Mouse (Mus musculus) retina, adult 2 months (tissue): ENCODE results near the gene Timm29.

Experiments used
- DNase-seq: peaks from one replicate; pipeline ENCODE4 v3.0.0-alpha.2; 2012; ENCODE audit warnings: low read depth, low spot score

Timm29 gene

GRCm38 (mm10) chr9:21616232-21616781 lies 23.8 kb downstream of the Timm29 start:
- DNase-seq: peak; percentile 69

GRCm38 (mm10) chr9:21617066-21617465 lies 24.5 kb downstream of the Timm29 start:
- no peak for DNase-seq

GRCm38 (mm10) chr9:21620229-21620628 lies 27.7 kb downstream of the Timm29 start:
- no peak for DNase-seq

GRCm38 (mm10) chr9:21622676-21623075 lies 30.2 kb downstream of the Timm29 start:
- no peak for DNase-seq

GRCm38 (mm10) chr9:21625342-21626339 lies 33.1 kb downstream of the Timm29 start:
- DNase-seq: no peak

GRCm38 (mm10) chr9:21626571-21626970 lies 34.0 kb downstream of the Timm29 start:
- no peak for DNase-seq

GRCm38 (mm10) chr9:21627145-21627795 lies 34.7 kb downstream of the Timm29 start:
- no peak for DNase-seq

- DNase-seq: peak; percentile 26
Measured at GRCm38 (mm10) chr9:21630673-21631072, 38.2 kb downstream of the Timm29 start.

GRCm38 (mm10) chr9:21633106-21633505 lies 40.6 kb downstream of the Timm29 start:
- DNase-seq: no peak

GRCm38 (mm10) chr9:21635639-21636038 lies 43.1 kb downstream of the Timm29 start:
- DNase-seq: no peak

GRCm38 (mm10) chr9:21639031-21639430 lies 46.5 kb downstream of the Timm29 start:
- no peak for DNase-seq
